Mouse (Mus musculus) E14TG2a.4 (cell line): ENCODE measurements at regions not wholly inside any gene's neighbourhood (a gene's known extent, or its start where the extent isn't known, plus 50 kb on each side); places are given as distances from the start of the nearest gene placed in this dataset.

Experiments used
- CTCF ChIP-seq: conservative IDR thresholded peaks from 2 replicates; pipeline ENCODE4 v1.5.1; 2014; ENCODE audit warnings: low read length
- NANOG ChIP-seq: IDR thresholded peaks from 2 replicates; pipeline ENCODE4 v1.6.1; 2014; ENCODE audit warnings: borderline replicate concordance, low read length, mixed read lengths
- POU5F1 ChIP-seq: IDR thresholded peaks from 2 replicates; pipeline ENCODE4 v1.6.1; 2014; ENCODE audit warnings: low read length, borderline replicate concordance

GRCm38 (mm10) chr15:62889798-62890197 is 955.2 kb downstream of the Gsdmc2 start:
- no peak for TF ChIP-seq CTCF
- no peak for TF ChIP-seq NANOG
- TF ChIP-seq POU5F1, result no peak
